Mouse (Mus musculus) liver, postnatal 0 days (tissue): Measurements from ENCODE around the gene Ucp2.

Experiments
- CTCF ChIP-seq: sonication (generic); IDR thresholded peaks from 2 replicates; pipeline ENCODE4 v1.5.1; 2016; ENCODE audit warnings: antibody characterized with exemption, low read depth
- EP300 ChIP-seq: IDR thresholded peaks from 2 replicates; pipeline ENCODE4 v1.6.1; 2016; ENCODE audit warnings: antibody characterized with exemption, low read depth, mild to moderate bottlenecking

GRCm38 (mm10) chr7:100494415-100494831 lies 1.3 kb downstream of the Ucp2 start:
- TF ChIP-seq CTCF: no peak
- no peak for TF ChIP-seq EP300
